Mouse (Mus musculus): ENCODE data around the gene Caskin1.
A peak's percentile ranks its signal among the peaks of the same experiment; 100 is the strongest.

Caskin1 gene

GRCm38 (mm10) chr17:24470701-24471527 is 17.5 kb upstream of the Caskin1 start:
- DNase-seq (ENCODE audit: low spot score), result peak; percentile 35

- DNase-seq (ENCODE audit: low spot score), result no peak
These were observed 15.9 kb upstream of the Caskin1 start for GRCm38 (mm10) chr17:24472512-24472911.

GRCm38 (mm10) chr17:24473612-24474275 is 14.7 kb upstream of the Caskin1 start, which contains the start of gene Bricd5:
Gene Bricd5 (plus strand): TSS chr17:24473884.
- no peak for DNase-seq (ENCODE audit: low spot score)

- no peak for DNase-seq (ENCODE audit: low spot score)
These were observed 13.8 kb upstream of the Caskin1 start for GRCm38 (mm10) chr17:24474557-24474956.

GRCm38 (mm10) chr17:24475586-24475985 is 12.8 kb upstream of the Caskin1 start:
- no peak for DNase-seq (ENCODE audit: low spot score)

- DNase-seq (ENCODE audit: low spot score), result no peak
These were observed 12.2 kb upstream of the Caskin1 start for GRCm38 (mm10) chr17:24476022-24476776.

GRCm38 (mm10) chr17:24477053-24477984 is 11.1 kb upstream of the Caskin1 start:
- DNase-seq (ENCODE audit: low spot score), result no peak

- DNase-seq (ENCODE audit: low spot score), result no peak
These were observed 10.3 kb upstream of the Caskin1 start for GRCm38 (mm10) chr17:24477985-24478600.

GRCm38 (mm10) chr17:24478663-24479380 is 9.6 kb upstream of the Caskin1 start, which contains the start of gene Mlst8:
Gene Mlst8 (minus strand): TSS chr17:24479078.
- DNase-seq (ENCODE audit: low spot score), result peak; percentile 99

- DNase-seq (ENCODE audit: low spot score), result no peak
These were observed 9.0 kb upstream of the Caskin1 start for GRCm38 (mm10) chr17:24479431-24479830.

- peak; percentile 59 for DNase-seq (ENCODE audit: low spot score)
These were observed 8.1 kb upstream of the Caskin1 start for GRCm38 (mm10) chr17:24480201-24480826.

- DNase-seq (ENCODE audit: low spot score), result no peak
These were observed 7.2 kb upstream of the Caskin1 start for GRCm38 (mm10) chr17:24481027-24481815.

- no peak for DNase-seq (ENCODE audit: low spot score)
These were observed 4.9 kb upstream of the Caskin1 start for GRCm38 (mm10) chr17:24483495-24483894.

GRCm38 (mm10) chr17:24485090-24485860 is 3.1 kb upstream of the Caskin1 start:
- DNase-seq (ENCODE audit: low spot score), result peak; percentile 52

- DNase-seq (ENCODE audit: low spot score), result peak; percentile 51
These were observed 362 bp downstream of the Caskin1 start for GRCm38 (mm10) chr17:24488662-24489264.

GRCm38 (mm10) chr17:24489265-24490030 is 1.0 kb downstream of the Caskin1 start:
- no peak for DNase-seq (ENCODE audit: low spot score)

- DNase-seq (ENCODE audit: low spot score), result peak; percentile 42
These were observed 2.0 kb downstream of the Caskin1 start for GRCm38 (mm10) chr17:24490399-24490798.
